Mouse (Mus musculus) cerebellum, postnatal 4 days (tissue): ENCODE data around the gene Art1.

ENCODE experiments used
- DNase-seq, 2 experiments: peaks; one replicate each; pipeline ENCODE4 v3.0.0; 2022; ENCODE audit warnings: low spot score in 2 of 2, mixed read lengths in 1 of 2

Art1 gene

DNA sequence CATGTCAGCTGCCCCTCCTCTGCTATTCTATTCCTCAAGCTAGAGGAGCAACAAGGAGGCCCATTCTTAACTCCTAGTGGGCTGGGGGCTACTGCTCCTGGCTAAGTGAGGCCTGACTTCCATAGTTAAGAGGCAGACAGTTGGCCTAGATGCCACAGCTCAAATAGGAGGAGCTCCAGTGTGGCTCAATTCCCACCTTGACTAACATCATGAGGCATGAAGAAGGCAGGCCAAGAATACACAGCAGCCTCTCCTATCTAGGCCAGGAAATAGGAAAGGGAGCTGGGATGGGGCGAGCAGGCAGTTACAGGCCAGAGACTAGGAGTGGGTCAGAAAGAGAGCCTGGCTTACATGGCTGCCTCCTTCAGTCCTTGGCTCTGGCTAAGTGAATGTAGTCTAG lies 6.7 kb downstream of the Art1 start:
- DNase-seq = no peak

DNA sequence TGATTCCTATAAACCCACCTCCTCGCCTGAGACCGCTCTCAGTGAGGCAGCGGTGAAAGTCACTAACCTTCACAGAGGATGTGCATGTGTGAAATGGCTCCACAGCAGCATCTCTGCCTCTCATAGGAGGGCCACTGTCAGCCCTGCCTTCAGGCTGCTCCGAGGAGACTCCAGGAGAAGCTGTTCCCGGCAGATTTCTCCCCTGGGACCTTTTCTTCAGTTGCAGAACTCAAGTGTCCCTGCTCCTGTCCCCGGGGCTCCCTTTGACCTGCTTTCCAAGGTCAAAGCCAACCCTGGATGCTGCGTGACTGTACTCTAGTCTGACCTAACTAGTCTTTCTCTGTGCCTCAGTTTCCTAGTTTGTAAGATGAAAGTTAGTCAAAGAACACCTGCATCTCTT lies 7.6 kb downstream of the Art1 start, which contains the start of gene Art5:
Gene Art5 (minus strand): TSS at position 319 of the 400 bp plus-strand sequence.
- DNase-seq = no peak

DNA sequence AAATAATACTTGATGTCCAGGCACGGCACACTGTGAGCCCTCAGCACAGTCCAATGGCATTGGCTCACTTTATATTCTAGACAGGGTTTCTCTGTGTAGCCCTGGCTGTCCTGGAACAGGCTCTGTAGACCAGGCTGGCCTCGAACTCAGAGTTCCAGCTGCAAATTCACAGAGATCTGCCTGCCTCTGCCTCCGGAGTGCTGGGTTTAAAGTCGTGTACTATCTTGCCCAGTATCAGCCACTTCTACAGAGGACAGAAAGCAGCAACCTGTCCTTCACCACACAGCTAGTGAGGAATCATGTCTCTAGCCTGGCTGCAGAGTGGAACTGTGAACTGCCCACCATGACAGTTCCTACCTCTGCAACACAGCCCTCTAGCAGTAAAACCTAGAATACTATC lies 8.2 kb downstream of the Art1 start:
- DNase-seq = no peak

DNA sequence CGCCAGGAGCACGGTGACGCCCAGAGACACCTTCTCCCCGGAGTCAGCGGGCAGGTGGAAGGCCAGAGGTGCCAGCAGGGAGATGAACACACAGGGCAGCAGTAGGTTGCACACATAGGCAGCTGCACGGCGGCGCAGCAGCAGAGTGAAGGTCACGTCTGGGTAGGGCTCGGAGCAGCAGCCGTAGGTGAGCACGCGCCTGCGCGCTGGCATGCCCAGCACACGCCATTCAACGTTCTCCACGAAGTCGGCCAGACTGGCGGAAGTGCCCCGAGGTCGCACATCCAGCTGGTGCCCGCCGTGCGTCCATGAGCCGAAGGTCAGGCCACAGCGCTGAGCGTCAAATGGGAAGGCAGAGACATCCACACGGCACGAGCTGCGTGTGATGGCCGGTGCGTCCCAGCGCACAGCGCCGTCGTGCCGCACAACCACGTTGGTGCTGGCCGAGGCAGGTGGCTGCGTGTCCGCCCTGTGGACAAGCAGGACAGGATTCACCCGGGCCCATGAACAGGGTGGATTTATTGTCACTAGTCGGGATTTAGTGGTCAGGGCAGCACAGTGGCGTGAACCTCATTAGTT lies 11.7 kb downstream of the Art1 start:
- no peak for DNase-seq

DNA sequence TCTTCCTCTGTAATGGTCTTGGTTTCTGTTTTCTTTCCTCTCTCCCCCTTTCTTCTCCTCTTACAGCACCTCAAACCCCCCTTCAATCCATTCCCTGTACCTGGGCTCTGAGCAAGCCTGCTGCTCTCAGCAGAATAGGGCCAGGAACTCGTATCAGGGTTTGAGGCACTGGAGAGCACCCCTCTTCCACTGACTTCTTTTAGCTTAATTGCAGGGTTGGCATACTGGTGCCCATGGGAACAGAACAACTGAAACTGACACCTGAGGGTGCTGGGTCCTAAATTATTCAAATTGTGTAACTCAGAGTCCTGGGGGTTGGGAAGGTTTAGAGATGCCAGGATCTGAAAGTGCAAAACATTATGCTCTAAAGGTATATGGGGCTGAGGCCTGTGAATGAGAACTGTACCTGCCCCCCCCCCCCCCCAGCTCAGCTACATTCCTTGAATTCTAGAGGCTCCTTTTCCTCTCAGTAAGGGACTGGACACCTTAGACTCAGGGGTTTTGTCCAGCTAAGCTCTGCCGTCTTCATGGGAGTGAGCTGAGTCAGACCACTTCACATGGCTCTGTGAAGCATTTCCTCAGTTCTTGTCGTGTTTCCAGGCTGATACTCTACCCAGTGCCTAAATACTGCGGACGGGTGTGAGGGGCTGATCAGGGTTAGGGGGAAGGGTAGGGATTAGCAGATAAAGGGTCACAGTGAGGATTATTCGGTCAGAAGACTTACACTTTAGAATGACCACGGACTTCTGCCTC lies 15.2 kb downstream of the Art1 start, which contains the start of gene Chrna10:
Gene Chrna10 (minus strand): TSS at position 250 of the 753 bp plus-strand sequence.
- DNase-seq = no peak

DNA sequence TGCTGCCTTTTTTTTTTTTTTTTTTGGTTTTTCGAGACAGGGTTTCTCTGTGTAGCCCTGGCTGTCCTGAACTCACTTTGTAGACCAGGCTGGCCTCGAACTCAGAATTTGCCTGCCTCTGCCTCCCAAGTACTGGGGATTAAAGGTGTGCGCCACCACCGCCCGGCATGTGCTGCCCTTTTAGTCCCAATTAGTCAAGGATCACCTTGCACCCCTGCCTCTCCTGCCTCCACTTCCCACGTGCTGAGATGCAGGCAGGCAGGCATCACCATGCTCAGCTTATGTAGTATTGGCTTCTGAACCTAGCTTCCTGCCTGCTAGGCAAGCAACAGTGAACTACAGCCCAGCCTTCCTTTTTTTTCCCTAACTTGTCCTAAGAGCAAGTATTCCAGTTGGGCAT lies 15.8 kb downstream of the Art1 start:
- DNase-seq = no peak

DNA sequence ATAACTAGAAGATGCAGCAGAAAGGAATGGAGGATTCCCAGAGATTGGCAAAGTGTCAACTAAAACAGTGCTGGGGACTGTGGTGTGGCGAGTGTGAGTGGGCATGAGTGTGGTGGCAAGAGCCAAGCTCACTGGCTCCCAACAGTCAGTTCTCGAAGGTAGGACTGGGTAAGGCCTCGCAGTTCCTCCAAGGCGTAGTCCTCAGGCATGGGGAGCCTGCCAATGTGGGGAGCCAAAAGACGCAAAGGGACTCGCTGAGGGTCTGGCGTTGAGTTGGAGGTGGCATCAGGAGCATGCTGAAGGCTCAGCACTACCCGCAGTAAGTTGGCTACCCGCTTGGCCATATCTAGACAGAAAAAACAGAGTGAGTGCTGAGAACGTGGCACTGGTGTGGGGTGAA lies 18.8 kb downstream of the Art1 start:
- DNase-seq = no peak

DNA sequence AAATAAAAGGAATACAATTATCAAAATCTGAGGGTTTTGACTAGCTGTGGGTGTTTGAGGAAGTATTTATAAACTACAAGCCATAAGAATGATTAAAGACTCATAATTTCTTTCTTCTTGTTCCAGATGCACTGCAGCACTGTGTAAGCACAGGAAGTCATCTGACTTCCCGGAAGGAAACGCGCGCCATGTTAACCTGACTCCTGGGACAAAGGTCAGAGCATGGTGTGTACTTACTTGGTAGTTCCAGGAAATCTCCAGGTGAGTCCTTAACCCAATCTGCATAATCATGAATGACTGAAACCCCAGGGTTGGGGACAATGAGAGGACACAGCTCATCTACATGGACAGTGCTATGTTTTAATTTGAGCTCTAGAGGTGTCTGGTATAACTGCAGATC lies 30.9 kb downstream of the Art1 start:
- DNase-seq = no peak

DNA sequence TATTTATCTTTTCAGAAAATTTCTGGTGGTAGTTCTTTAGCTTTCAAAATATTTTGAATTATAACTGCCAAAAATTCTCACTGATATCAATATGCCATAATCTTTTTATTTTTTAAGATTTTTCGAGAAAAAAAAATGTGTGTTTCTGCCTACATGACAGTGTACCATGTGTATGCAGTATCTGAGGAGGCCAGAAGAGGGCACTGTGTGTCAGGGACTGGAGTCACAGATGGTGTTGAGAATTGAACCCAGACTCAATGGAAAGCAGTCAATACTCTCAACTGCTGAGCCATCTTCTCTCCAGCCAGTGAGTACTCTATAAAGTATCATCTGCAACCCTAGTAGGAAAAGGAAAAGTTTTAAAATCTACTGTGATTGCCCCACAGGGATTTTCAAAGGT lies 35.9 kb downstream of the Art1 start:
- DNase-seq = peak in 1 of 2 experiments; percentile 40

DNA sequence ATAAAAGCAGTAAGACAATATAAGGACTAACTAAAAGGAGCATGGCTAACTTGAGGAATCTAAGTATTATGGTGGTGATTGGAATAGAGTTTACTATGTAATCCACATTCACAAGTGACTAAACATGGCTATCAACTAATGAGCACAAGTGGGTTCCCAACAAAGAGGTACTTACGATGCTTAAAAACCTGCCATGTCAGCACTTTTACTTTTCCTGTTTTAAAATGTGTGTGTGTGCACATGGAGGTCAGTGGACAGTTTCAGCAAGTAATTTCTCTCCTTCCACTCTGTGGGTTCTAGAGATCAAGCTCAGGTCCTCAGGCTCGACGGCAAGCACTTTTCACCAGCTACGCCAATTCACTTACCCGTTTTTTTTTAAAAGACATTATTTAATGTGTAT lies 36.4 kb downstream of the Art1 start:
- no peak for DNase-seq

DNA sequence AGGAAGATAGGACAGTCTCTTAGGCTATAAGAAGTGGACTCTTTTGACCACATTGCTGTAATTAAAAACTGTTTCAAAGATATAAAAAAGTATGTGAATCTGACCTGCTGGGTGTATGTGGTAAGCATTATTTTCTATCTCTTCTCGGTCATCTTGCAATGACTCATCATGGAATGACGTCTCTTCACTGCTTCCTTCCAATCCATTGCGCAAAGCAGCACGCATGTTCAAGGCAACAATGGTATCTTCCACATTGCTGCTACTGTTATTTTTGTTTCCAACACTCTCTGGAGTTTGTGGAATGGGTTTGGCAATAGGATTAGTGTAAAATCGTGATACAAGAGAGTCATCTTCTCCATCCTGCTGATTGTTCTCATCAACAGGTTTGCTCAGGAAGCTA lies 52.1 kb downstream of the Art1 start:
- no peak for DNase-seq
